ENCODE assay signal across 8 mouse cellular contexts in genomic region chr15:84557189-84557921, GRCm38 (mm10). TPM values are rescaled to one million over a fixed set of nuclear protein-coding genes. Genes with fewer than 3 reads are reported as not detected.
DNase-seq lines count a peak whose midpoint lies in the region; ATAC-seq lines count a peak whose summit lies in the region.

TSS of gene Rtl6 (minus strand) at chr15:84557823.

- H3K4me2 ChIP-seq in forebrain, embryonic 14.5 days (ENCODE audit: low read length): peak within 1 kb of the TSS; percentile 76
- H3K4me2 ChIP-seq in liver, embryonic 13.5 days: peak within 1 kb of the TSS; percentile 70
- H3K4me2 ChIP-seq in stomach, embryonic 14.5 days (replicated peaks; ENCODE audit: low read depth, low read length): peak within 1 kb of the TSS; percentile 77

- peak; percentile 95 for ATAC-seq in forebrain, embryonic 14.5 days
- ATAC-seq in liver, embryonic 13.5 days (ENCODE audit: low read depth): peak; percentile 70
- peak; percentile 92 for ATAC-seq in stomach, embryonic 14.5 days (ENCODE audit: insufficient number of reproducible peaks, insufficient read depth, low FRiP score, low read depth)

- WGBS in forebrain, embryonic 14.5 days: 12% methylated on average over 46 of the region's 59 CpGs
- WGBS in liver, embryonic 13.5 days (ENCODE audit: insufficient replicate concordance): 11% methylated on average over 59 of the region's 59 CpGs
- WGBS in stomach, embryonic 14.5 days: 9% methylated on average over 59 of the region's 59 CpGs

- peaks cover 26% of the 10 kb centered on the region for H3K36me3 ChIP-seq in forebrain, embryonic 14.5 days (ENCODE audit: control insufficient read depth, insufficient read depth, low read length)
- H3K36me3 ChIP-seq in liver, embryonic 13.5 days: no peaks in the 10 kb centered on the region
- peaks cover 4% of the 10 kb centered on the region; the same call in 1 of the 2 replicates for H3K36me3 ChIP-seq in stomach, embryonic 14.5 days (ENCODE audit: control insufficient read depth, insufficient read depth, low read length)

- peak within 1 kb of the TSS; percentile 88 for H3K27ac ChIP-seq in forebrain, embryonic 14.5 days (ENCODE audit: low read depth, low read length)
- no peak within 1 kb of the TSS for H3K27ac ChIP-seq in liver, embryonic 13.5 days
- H3K27ac ChIP-seq in stomach, embryonic 14.5 days (ENCODE audit: low read length): peak within 1 kb of the TSS; percentile 66; the same call in 1 of the 2 replicates

- H3K9me3 ChIP-seq in forebrain, embryonic 14.5 days (replicated peaks; ENCODE audit: control insufficient read depth, low read length): no peaks in the 10 kb centered on the region
- H3K9me3 ChIP-seq in liver, embryonic 13.5 days (replicated peaks): no peaks in the 10 kb centered on the region
- H3K9me3 ChIP-seq in stomach, embryonic 14.5 days (ENCODE audit: control insufficient read depth, low read depth, low read length): 0 out of 2 replicates have a peak, but pooled peaks cover 2% of the 10 kb centered on the region

- no peaks in the 10 kb centered on the region for H3K27me3 ChIP-seq in forebrain, embryonic 14.5 days (replicated peaks; ENCODE audit: control insufficient read depth, insufficient read depth, low read length)
- no peaks in the 10 kb centered on the region for H3K27me3 ChIP-seq in liver, embryonic 13.5 days
- H3K27me3 ChIP-seq in stomach, embryonic 14.5 days (ENCODE audit: control insufficient read depth, insufficient read depth, low read length): no peaks in the 10 kb centered on the region

- peak within 1 kb of the TSS; percentile 66 for H3K4me3 ChIP-seq in forebrain, embryonic 14.5 days (ENCODE audit: low read depth, low read length)
- H3K4me3 ChIP-seq in liver, embryonic 13.5 days (replicated peaks): peak within 1 kb of the TSS; percentile 63
- H3K4me3 ChIP-seq in stomach, embryonic 14.5 days (ENCODE audit: low read depth, low read length): peak within 1 kb of the TSS; percentile 68

- H3K4me1 ChIP-seq in forebrain, embryonic 14.5 days (ENCODE audit: control insufficient read depth, insufficient read depth, low read length): peaks cover 11% of the 10 kb centered on the region
- peaks cover 5% of the 10 kb centered on the region; the same call in 1 of the 2 replicates for H3K4me1 ChIP-seq in liver, embryonic 13.5 days (replicated peaks)
- 0 out of 2 replicates have a peak, but pooled peaks cover 4% of the 10 kb centered on the region for H3K4me1 ChIP-seq in stomach, embryonic 14.5 days (ENCODE audit: control insufficient read depth, insufficient read depth, low read length)

- DNase-seq in CD4-positive helper T cell, adult 2 months (ENCODE audit: low read depth, low spot score): peak; percentile 84
- DNase-seq in c-Kit-positive CD71-positive TER-119-positive erythroid progenitor cells, embryonic 14.5 days (ENCODE audit: low spot score): peak; percentile 49
- DNase-seq in forebrain, embryonic 14.5 days (ENCODE audit: low spot score): peak; percentile 97
- peak; percentile 90 for DNase-seq in heart, postnatal 10 days
- peak; percentile 93 to 94 for DNase-seq in kidney, postnatal 36 days
- peak; percentile 40 for DNase-seq in liver, embryonic 13.5 days
- peak; percentile 91 for DNase-seq in neural tube, embryonic 10.5 days (ENCODE audit: extremely low spot score, low spot score)

- H3K9ac ChIP-seq in forebrain, embryonic 14.5 days (ENCODE audit: low read length): peak within 1 kb of the TSS; percentile 93
- peak within 1 kb of the TSS; percentile 53 for H3K9ac ChIP-seq in liver, embryonic 13.5 days
- peak within 1 kb of the TSS; percentile 76 for H3K9ac ChIP-seq in stomach, embryonic 14.5 days (replicated peaks; ENCODE audit: low read depth, low read length)

- intact Hi-C loops in heart, postnatal 10 days (cut with DNase I): no loop called here

RNA-seq across cellular contexts. Expression of gene Rtl6, which starts in this region (rescaled TPM):
- polyA plus RNA-seq in forebrain, embryonic 14.5 days (2014; fragmentation: Nextera tagmentation; extraction: Ambion mirVana): 28.8 and 32.4 TPM in 2 replicates
- total RNA-seq in heart, postnatal 10 days (2021): 1 to 10 TPM; 7.9 to 9.2 TPM
- polyA plus RNA-seq in liver, embryonic 13.5 days (2015; fragmentation: Nextera tagmentation; extraction: Ambion mirVana): 1.1 and 1.3 TPM in 2 replicates
- polyA plus RNA-seq in stomach, embryonic 14.5 days (2014; fragmentation: Nextera tagmentation; extraction: Ambion mirVana): 8.4 and 8.6 TPM in 2 replicates

Comparison
In these comparisons a context has a peak if more than half of its experiments do, and no peak if none do; other contexts are left out.
1. DNase-seq: peak in every context shown above with its lines; median percentile 97 in forebrain, embryonic 14.5 days; 94 in kidney, postnatal 36 days; 91 in neural tube, embryonic 10.5 days; 90 in heart, postnatal 10 days; 84 in CD4-positive helper T cell, adult 2 months; 49 in c-Kit-positive CD71-positive TER-119-positive erythroid progenitor cells, embryonic 14.5 days; 40 in liver, embryonic 13.5 days.